Mouse (Mus musculus) CH12.LX (cell line): ENCODE results near the gene Zfp874a. TPM values are rescaled to one million over a fixed set of nuclear protein-coding genes. Genes with fewer than 3 reads are reported as not detected.

Experiments used
- DNase-seq: peaks from one replicate; pipeline ENCODE4 v3.0.0-alpha.2; 2013; ENCODE audit errors: extremely low read depth
- H3K27ac ChIP-seq: 2 replicates; pipeline ENCODE4 v1.5.1; 2012; ENCODE audit warnings: low read depth, mild to moderate bottlenecking, control low read depth, moderate library complexity; ENCODE audit not compliant: insufficient read depth
- H3K27me3 ChIP-seq: replicated peaks from 2 replicates; pipeline ENCODE3; 2012; ENCODE audit warnings: inconsistent platforms
- H3K36me3 ChIP-seq, 2 experiments: replicated peaks in 1 of 2; 2 replicates each; pipeline versions ENCODE3 to v1.6.1; 2012; ENCODE audit warnings: inconsistent platforms in 1 of 2, low read length in 1 of 2, mild to moderate bottlenecking in 1 of 2, mixed read lengths in 1 of 2, moderate library complexity in 1 of 2; ENCODE audit not compliant: control insufficient read depth in 1 of 2, insufficient read depth in 1 of 2
- H3K4me1 ChIP-seq, 2 experiments: 2 replicates each; pipeline ENCODE4 v1.6.1; 2012; ENCODE audit warnings: inconsistent platforms in 1 of 2, moderate library complexity in 1 of 2; ENCODE audit not compliant: insufficient read depth in 2 of 2, control insufficient read depth in 1 of 2
- H3K4me2 ChIP-seq: 2 replicates; pipeline ENCODE4 v1.6.1; 2012; ENCODE audit warnings: low read depth, mild to moderate bottlenecking, control low read depth; ENCODE audit not compliant: poor library complexity, insufficient read depth, severe bottlenecking
- H3K4me3 ChIP-seq, 3 experiments: fragments of 150-350 bp in 1 of 3; sonication (generic) in 1 of 3; replicated peaks in 1 of 3; 2 replicates each; pipeline versions ENCODE3 to v1.5.1; 2011 to 2012; ENCODE audit warnings: low read depth in 2 of 3, low read length in 2 of 3, mild to moderate bottlenecking in 2 of 3, moderate library complexity in 2 of 3, control low read depth in 1 of 3, improper control_type of control experiment in 1 of 3, inconsistent platforms in 1 of 3, mixed read lengths in 1 of 3; ENCODE audit not compliant: poor library complexity in 1 of 3
- H3K79me2 ChIP-seq: replicated peaks from 2 replicates; pipeline ENCODE4 v1.6.1; 2012; ENCODE audit warnings: mild to moderate bottlenecking, moderate library complexity; ENCODE audit not compliant: control insufficient read depth, poor library complexity, insufficient read depth, severe bottlenecking; ENCODE audit errors: extremely low read depth
- H3K9ac ChIP-seq: 2 replicates; pipeline ENCODE4 v1.6.1; 2012; ENCODE audit warnings: low read depth, mild to moderate bottlenecking, control low read depth, moderate library complexity; ENCODE audit not compliant: insufficient read depth
- H3K9me3 ChIP-seq: replicated peaks from 2 replicates; pipeline ENCODE3; 2012; ENCODE audit warnings: low read length, inconsistent platforms, mixed read lengths
- BHLHE40 ChIP-seq: IDR thresholded peaks from 2 replicates; pipeline ENCODE4 v1.6.1; 2011; ENCODE audit warnings: mild to moderate bottlenecking, low read depth, low read length, improper control_type of control experiment
- CTCF ChIP-seq, 2 experiments: IDR thresholded peaks in 1 of 2; conservative IDR thresholded peaks in 1 of 2; 2 replicates each; pipeline ENCODE4 v1.5.1; 2011 to 2012; ENCODE audit warnings: low read depth in 2 of 2, low read length in 2 of 2, improper control_type of control experiment in 1 of 2, inconsistent platforms in 1 of 2, mild to moderate bottlenecking in 1 of 2, moderate library complexity in 1 of 2
- EP300 ChIP-seq: IDR thresholded peaks from 2 replicates; pipeline ENCODE4 v1.6.1; 2011; ENCODE audit warnings: low read length, improper control_type of control experiment
- ETS1 ChIP-seq: conservative IDR thresholded peaks from 2 replicates; pipeline ENCODE4 v1.6.1; 2012; ENCODE audit warnings: low read depth, mild to moderate bottlenecking, inconsistent platforms, low read length, improper control_type of control experiment, moderate library complexity
- HCFC1 ChIP-seq: IDR thresholded peaks from 2 replicates; pipeline ENCODE4 v1.6.1; 2012; ENCODE audit warnings: low read depth, mild to moderate bottlenecking, inconsistent platforms, low read length, improper control_type of control experiment
- JUN ChIP-seq: IDR thresholded peaks from 2 replicates; pipeline ENCODE4 v1.6.1; 2011; ENCODE audit warnings: low read depth, mild to moderate bottlenecking, low read length, improper control_type of control experiment, moderate library complexity; ENCODE audit not compliant: insufficient read depth
- KAT2A ChIP-seq: IDR thresholded peaks from 2 replicates; pipeline ENCODE4 v1.6.1; 2012; ENCODE audit warnings: low read length, improper control_type of control experiment, inconsistent platforms; ENCODE audit not compliant: insufficient replicate concordance
- MAX ChIP-seq: IDR thresholded peaks from 2 replicates; pipeline ENCODE4 v1.6.1; 2011; ENCODE audit warnings: low read length, improper control_type of control experiment
- MYC ChIP-seq: IDR thresholded peaks from 2 replicates; pipeline ENCODE4 v1.6.1; 2011; ENCODE audit warnings: low read depth, mild to moderate bottlenecking, improper control_type of control experiment, low read length
- NELFE ChIP-seq: IDR thresholded peaks from 2 replicates; pipeline ENCODE4 v1.6.1; 2011; ENCODE audit warnings: low read depth, low read length, improper control_type of control experiment
- NRF1 ChIP-seq: IDR thresholded peaks from 2 replicates; pipeline ENCODE4 v1.6.1; 2014; ENCODE audit warnings: low read depth, mild to moderate bottlenecking, inconsistent platforms, low read length, improper control_type of control experiment, moderate library complexity
- RAD21 ChIP-seq: IDR thresholded peaks from 2 replicates; pipeline ENCODE4 v1.6.1; 2011; ENCODE audit warnings: low read depth, mild to moderate bottlenecking, low read length, improper control_type of control experiment, moderate library complexity
- RCOR1 ChIP-seq: conservative IDR thresholded peaks from 2 replicates; pipeline ENCODE4 v1.6.1; 2012; ENCODE audit warnings: low read depth, mild to moderate bottlenecking, inconsistent platforms, low read length, improper control_type of control experiment
- SMC3 ChIP-seq: IDR thresholded peaks from 2 replicates; pipeline ENCODE4 v1.6.1; 2011; ENCODE audit warnings: low read depth, low read length, improper control_type of control experiment
- UBTF ChIP-seq: IDR thresholded peaks from 2 replicates; pipeline ENCODE4 v1.6.1; 2012; ENCODE audit warnings: low read depth, mild to moderate bottlenecking, inconsistent platforms, low read length, improper control_type of control experiment, moderate library complexity
- ZKSCAN1 ChIP-seq: IDR thresholded peaks from 2 replicates; pipeline ENCODE4 v1.6.1; 2012; ENCODE audit warnings: low read depth, inconsistent platforms, low read length, improper control_type of control experiment, borderline replicate concordance
- dilution Hi-C: fragments of 300-500 bp; cut with MboI; formaldehyde crosslinking; loops from 2 replicates; pipeline ENCODE4 v1.14.3; 2020; ENCODE audit warnings: low sequenced_read_pairs; ENCODE audit not compliant: extremely low pct_unique_long_range_greater_than_20kb, extremely low pct_ligation_motif_present
- in situ Hi-C: fragments of 300-500 bp; cut with MboI; formaldehyde crosslinking; loops from 3 replicates; pipeline ENCODE4 v1.14.3; 2019; ENCODE audit warnings: low sequenced_read_pairs, low pct_ligation_motif_present, low pct_unique_long_range_greater_than_20kb, mixed read lengths
- polyA plus RNA-seq: library from polyadenylated mRNA; unstranded; fragments of >175 nt; gene quantifications from 2 replicates; pipeline ENCODE4 v1.2.1, GENCODE M21; 2012; ENCODE audit warnings: low read depth; ENCODE audit not compliant: insufficient read length
- total RNA-seq, 2 experiments: library from RNA; depleted of rRNA; stranded (reverse); fragments of 300-350 nt in 1 of 2; fragments of >200 nt in 1 of 2; gene quantifications; 2 replicates each; pipeline ENCODE4 v1.2.3; 2012 to 2014

The Zfp874a gene
- total and polyA plus RNA-seq, 3 experiments, result 6.5 to 16.8 (median 7.6) TPM

GRCm38 (mm10) chr13:67420558-67421206 is 30.7 kb downstream of the Zfp874a start:
- no peaks in the 10 kb centered on the region for H3K27me3 ChIP-seq
- dilution Hi-C loops, result no loop called here
- H3K4me2 ChIP-seq, result peak overlapping the region; percentile 25; the same call in 1 of the 2 replicates
- H3K36me3 ChIP-seq, result no peaks in the 10 kb centered on the region
- no peak overlapping the region for H3K27ac ChIP-seq
- no peaks in the 10 kb centered on the region; a peak in 1 of 4 replicates for H3K4me1 ChIP-seq
- TF ChIP-seq NELFE (no peak), RCOR1 (no peak), UBTF (no peak), NRF1 (no peak), KAT2A (no peak), JUN (no peak), ETS1 (no peak), RAD21 (no peak), EP300 (no peak), ZKSCAN1 (no peak), HCFC1 (no peak)
- in situ Hi-C loops, result no loop called here
- H3K9me3 ChIP-seq, result no peaks in the 10 kb centered on the region
- no peak overlapping the region for H3K9ac ChIP-seq
- H3K79me2 ChIP-seq, result no peaks in the 10 kb centered on the region
- H3K4me3 ChIP-seq, result peak overlapping the region in 1 of 3 experiments; percentile 60
- DNase-seq, result no peak

GRCm38 (mm10) chr13:67416811-67417210 is 34.6 kb downstream of the Zfp874a start:
- no peak overlapping the region for H3K4me3 ChIP-seq
- DNase-seq, result peak; percentile 9
- H3K79me2 ChIP-seq, result no peaks in the 10 kb centered on the region
- dilution Hi-C loops, result no loop called here
- H3K4me2 ChIP-seq, result no peak overlapping the region
- in situ Hi-C loops, result no loop called here
- no peaks in the 10 kb centered on the region for H3K9me3 ChIP-seq
- no peaks in the 10 kb centered on the region for H3K36me3 ChIP-seq
- no peaks in the 10 kb centered on the region for H3K27me3 ChIP-seq
- no peak overlapping the region for H3K27ac ChIP-seq
- no peak overlapping the region for H3K9ac ChIP-seq
- TF ChIP-seq EP300 (no peak), BHLHE40 (no peak), CTCF (conservative IDR thresholded peaks at IDR 0.05 in 1 of 2, IDR thresholded peaks at IDR 0.05 in 1 of 2; ENCODE audit: low read depth in 2 of 2, low read length in 2 of 2) (peak in 1 of 2 experiments; percentile 43; a peak in 2 of 4 replicates), SMC3 (peak; percentile 12; the same call in 1 of the 2 replicates), MAX (no peak), UBTF (no peak), MYC (no peak)
- no peaks in the 10 kb centered on the region; a peak in 1 of 4 replicates for H3K4me1 ChIP-seq
